Mouse (Mus musculus): ENCODE results near the gene Mcoln3.

DNA sequence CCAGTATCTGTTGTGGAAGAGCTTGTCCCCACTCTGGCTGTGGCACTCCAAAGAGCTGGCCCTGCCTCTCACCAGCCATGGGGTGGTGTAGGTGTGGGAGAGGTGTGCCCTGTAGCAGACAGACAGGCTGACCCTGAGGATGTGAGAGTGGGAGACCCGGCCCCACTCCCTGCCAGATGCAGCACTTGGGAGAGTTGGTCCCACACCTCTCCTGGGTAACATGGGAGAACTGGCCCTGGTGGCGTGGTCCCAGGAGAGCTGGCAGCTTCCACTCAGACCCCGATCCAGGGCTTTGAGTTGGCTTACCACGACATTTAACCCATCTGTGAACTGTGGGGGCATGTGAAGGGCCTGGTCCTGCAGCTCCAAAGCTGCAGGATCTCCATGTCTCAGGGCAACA lies 19.4 kb upstream of the Mcoln3 start:
- TF ChIP-seq POLR2A (IDR thresholded peaks at IDR 0.05; ENCODE audit: borderline replicate concordance, extremely low read depth, insufficient read depth, insufficient read length, poor library complexity, severe bottlenecking) (no peak), CTCF (IDR thresholded peaks at IDR 0.05; ENCODE audit: borderline replicate concordance, extremely low read depth, insufficient read depth, insufficient read length) (no peak)
